Mouse (Mus musculus): ENCODE results near the gene U2af1l4. TPM values are rescaled to one million over a fixed set of nuclear protein-coding genes. Genes with fewer than 3 reads are reported as not detected.

The U2af1l4 gene
- polyA plus RNA-seq, 1 experiment, result 72.3 TPM

- H3K36me3 ChIP-seq (ENCODE audit: control insufficient read depth, insufficient read depth), result no peaks in the 10 kb centered on the region
Measured at GRCm38 (mm10) chr7:30562526-30563116, 480 bp upstream of the U2af1l4 start.

GRCm38 (mm10) chr7:30563906-30564280 lies 792 bp downstream of the U2af1l4 start:
- H3K36me3 ChIP-seq (ENCODE audit: control insufficient read depth, insufficient read depth), result peaks cover 5% of the 10 kb centered on the region
- H3K27me3 ChIP-seq (ENCODE audit: control insufficient read depth, insufficient read depth, insufficient read length), result no peaks in the 10 kb centered on the region
- peaks cover 16% of the 10 kb centered on the region for H3K79me2 ChIP-seq (ENCODE audit: control insufficient read depth, insufficient read depth)
- H3K4me3 ChIP-seq, result peak overlapping the region; percentile 86
- H3K4me2 ChIP-seq (ENCODE audit: low read depth), result peak overlapping the region; percentile 81
- TF ChIP-seq TCF3 (IDR thresholded peaks at IDR 0.05; ENCODE audit: insufficient read length, low read depth) (no peak), POLR2AphosphoS2 (IDR thresholded peaks at IDR 0.05; ENCODE audit: insufficient read length, low read depth) (no peak), MYOG (IDR thresholded peaks at IDR 0.05; ENCODE audit: control insufficient read depth in 1 of 3, insufficient read depth in 1 of 3, insufficient read length in 2 of 3, low read depth in 2 of 3) (no peak), TCF12 (IDR thresholded peaks at IDR 0.05; ENCODE audit: insufficient read depth, poor library complexity, severe bottlenecking) (no peak), CEBPB (IDR thresholded peaks at IDR 0.05; ENCODE audit: insufficient read depth, poor library complexity, severe bottlenecking) (no peak), USF1 (IDR thresholded peaks at IDR 0.05; ENCODE audit: low read depth) (no peak), SRF (IDR thresholded peaks at IDR 0.05; ENCODE audit: control insufficient read depth, insufficient read length, low read depth) (no peak), MAX (IDR thresholded peaks at IDR 0.05; ENCODE audit: low read depth) (no peak), E2F4 (IDR thresholded peaks at IDR 0.05; ENCODE audit: insufficient read depth) (no peak), REST (IDR thresholded peaks at IDR 0.05; ENCODE audit: insufficient read depth, insufficient read length) (no peak), POLR2A (IDR thresholded peaks at IDR 0.05; ENCODE audit: insufficient read length, low read depth) (no peak), MYOD1 (IDR thresholded peaks at IDR 0.05; ENCODE audit: control insufficient read depth in 1 of 3, insufficient read length in 2 of 3, low read depth in 2 of 3) (no peak)
- H3ac ChIP-seq (ENCODE audit: control insufficient read depth, insufficient read length), result peak overlapping the region; percentile 50

More at GRCm38 (mm10) chr7:30562526-30563116, 480 bp upstream of the U2af1l4 start:
- Histone ChIP-seq H3K27me3 (ENCODE audit: control insufficient read depth, insufficient read depth, insufficient read length) (no peaks in the 10 kb centered on the region), H3K79me2 (ENCODE audit: control insufficient read depth, insufficient read depth) (peaks cover 21% of the 10 kb centered on the region), H3K4me3 (peak overlapping the region; percentile 86), H3ac (ENCODE audit: control insufficient read depth, insufficient read length) (peak overlapping the region; percentile 50), H3K4me2 (ENCODE audit: low read depth) (peak overlapping the region; percentile 68)
- TF ChIP-seq MAX (IDR thresholded peaks at IDR 0.05; ENCODE audit: low read depth) (no peak), MYOD1 (IDR thresholded peaks at IDR 0.05; ENCODE audit: control insufficient read depth in 1 of 3, insufficient read length in 2 of 3, low read depth in 2 of 3) (no peak), USF1 (IDR thresholded peaks at IDR 0.05; ENCODE audit: low read depth) (no peak), SRF (IDR thresholded peaks at IDR 0.05; ENCODE audit: control insufficient read depth, insufficient read length, low read depth) (no peak), MYOG (IDR thresholded peaks at IDR 0.05; ENCODE audit: control insufficient read depth in 1 of 3, insufficient read depth in 1 of 3, insufficient read length in 2 of 3, low read depth in 2 of 3) (no peak), POLR2A (IDR thresholded peaks at IDR 0.05; ENCODE audit: insufficient read length, low read depth) (peak; percentile 7)

GRCm38 (mm10) chr7:30564970-30565571 lies 2.0 kb downstream of the U2af1l4 start, which contains the start of gene Igflr1:
Igflr1 (plus strand) TSS chr7:30565427.
- Histone ChIP-seq H3K4me3 (peak within 1 kb of the TSS; percentile 86), H3K4me2 (ENCODE audit: low read depth) (peak within 1 kb of the TSS; percentile 81), H3K27me3 (ENCODE audit: control insufficient read depth, insufficient read depth, insufficient read length) (no peaks in the 10 kb centered on the region), H3K79me2 (ENCODE audit: control insufficient read depth, insufficient read depth) (peaks cover 16% of the 10 kb centered on the region), H3ac (ENCODE audit: control insufficient read depth, insufficient read length) (no peak within 1 kb of the TSS), H3K36me3 (ENCODE audit: control insufficient read depth, insufficient read depth) (peaks cover 5% of the 10 kb centered on the region)
- TF ChIP-seq SRF (IDR thresholded peaks at IDR 0.05; ENCODE audit: control insufficient read depth, insufficient read length, low read depth), result no peak
- TF ChIP-seq TCF12 (IDR thresholded peaks at IDR 0.05; ENCODE audit: insufficient read depth, poor library complexity, severe bottlenecking), result no peak

GRCm38 (mm10) chr7:30566033-30566432 lies 2.9 kb downstream of the U2af1l4 start:
- no peak for TF ChIP-seq TCF12 (IDR thresholded peaks at IDR 0.05; ENCODE audit: insufficient read depth, poor library complexity, severe bottlenecking)
- TF ChIP-seq E2F4 (IDR thresholded peaks at IDR 0.05; ENCODE audit: insufficient read depth), result no peak
- TF ChIP-seq USF1 (IDR thresholded peaks at IDR 0.05; ENCODE audit: low read depth), result no peak
- TF ChIP-seq CEBPB (IDR thresholded peaks at IDR 0.05; ENCODE audit: insufficient read depth, poor library complexity, severe bottlenecking), result no peak
- TF ChIP-seq MYOG (IDR thresholded peaks at IDR 0.05; ENCODE audit: control insufficient read depth in 1 of 3, insufficient read depth in 1 of 3, insufficient read length in 2 of 3, low read depth in 2 of 3), result no peak
- no peak for TF ChIP-seq POLR2AphosphoS2 (IDR thresholded peaks at IDR 0.05; ENCODE audit: insufficient read length, low read depth)
- no peak for TF ChIP-seq SRF (IDR thresholded peaks at IDR 0.05; ENCODE audit: control insufficient read depth, insufficient read length, low read depth)
- H3ac ChIP-seq (ENCODE audit: control insufficient read depth, insufficient read length), result no peak overlapping the region

GRCm38 (mm10) chr7:30567555-30567954 lies 4.5 kb downstream of the U2af1l4 start:
- H3K36me3 ChIP-seq (ENCODE audit: control insufficient read depth, insufficient read depth), result peaks cover 17% of the 10 kb centered on the region

More at GRCm38 (mm10) chr7:30566033-30566432, 2.9 kb downstream of the U2af1l4 start:
- Histone ChIP-seq H3K4me3 (no peak overlapping the region), H3K27me3 (ENCODE audit: control insufficient read depth, insufficient read depth, insufficient read length) (no peaks in the 10 kb centered on the region), H3K79me2 (ENCODE audit: control insufficient read depth, insufficient read depth) (peaks cover 16% of the 10 kb centered on the region), H3K4me2 (ENCODE audit: low read depth) (no peak overlapping the region), H3K36me3 (ENCODE audit: control insufficient read depth, insufficient read depth) (peaks cover 9% of the 10 kb centered on the region)

More at GRCm38 (mm10) chr7:30567555-30567954, 4.5 kb downstream of the U2af1l4 start:
- H3K4me3 ChIP-seq, result no peak overlapping the region
- H3K79me2 ChIP-seq (ENCODE audit: control insufficient read depth, insufficient read depth), result peaks cover 2% of the 10 kb centered on the region
- no peak overlapping the region for H3K4me2 ChIP-seq (ENCODE audit: low read depth)
- no peaks in the 10 kb centered on the region for H3K27me3 ChIP-seq (ENCODE audit: control insufficient read depth, insufficient read depth, insufficient read length)
- TF ChIP-seq SRF (IDR thresholded peaks at IDR 0.05; ENCODE audit: control insufficient read depth, insufficient read length, low read depth) (no peak), POLR2AphosphoS2 (IDR thresholded peaks at IDR 0.05; ENCODE audit: insufficient read length, low read depth) (peak; percentile 76), E2F4 (IDR thresholded peaks at IDR 0.05; ENCODE audit: insufficient read depth) (no peak), POLR2A (IDR thresholded peaks at IDR 0.05; ENCODE audit: insufficient read length, low read depth) (peak; percentile 20), MYOD1 (IDR thresholded peaks at IDR 0.05; ENCODE audit: control insufficient read depth in 1 of 3, insufficient read length in 2 of 3, low read depth in 2 of 3) (no peak), MYOG (IDR thresholded peaks at IDR 0.05; ENCODE audit: control insufficient read depth in 1 of 3, insufficient read depth in 1 of 3, insufficient read length in 2 of 3, low read depth in 2 of 3) (no peak), TCF12 (IDR thresholded peaks at IDR 0.05; ENCODE audit: insufficient read depth, poor library complexity, severe bottlenecking) (no peak), MAX (IDR thresholded peaks at IDR 0.05; ENCODE audit: low read depth) (no peak)
- no peak overlapping the region for H3ac ChIP-seq (ENCODE audit: control insufficient read depth, insufficient read length)

All from myocyte (in vitro differentiated cells).